Mouse (Mus musculus) adrenal gland, postnatal 14 days (tissue): ENCODE results near the gene Fap. TPM values are rescaled to one million over a fixed set of nuclear protein-coding genes. Genes with fewer than 3 reads are reported as not detected.

ENCODE experiments used
- DNase-seq: peaks from one replicate; pipeline ENCODE4 v3.0.0; 2021; ENCODE audit warnings: mixed read lengths
- total RNA-seq: library from RNA; stranded (reverse); gene quantifications from 2 replicates; pipeline ENCODE4 v1.2.3, GENCODE M21; 2021

The Fap gene
- total RNA-seq, 1 experiment from 2014 or later: 4.6 TPM

DNA sequence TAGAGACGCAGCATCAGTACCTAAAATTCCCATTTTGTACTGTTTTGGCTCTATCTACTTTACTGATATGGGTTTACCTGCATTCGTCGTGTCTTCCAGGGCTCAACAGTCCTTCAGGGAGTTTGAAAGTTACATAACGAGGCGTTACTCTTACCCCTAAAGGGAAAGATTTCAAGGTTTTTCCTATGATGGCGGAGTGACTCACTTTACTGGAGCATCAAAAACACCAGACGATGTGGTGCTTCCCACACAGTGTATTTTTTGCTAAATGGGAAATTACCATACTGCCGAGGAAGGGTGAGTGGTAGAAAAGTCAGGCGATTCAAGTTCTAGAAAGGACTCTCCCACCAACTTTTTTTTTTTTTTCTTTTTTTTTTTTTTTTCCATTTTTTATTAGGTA, 47.5 kb downstream of the Fap start:
- DNase-seq: no peak

DNA sequence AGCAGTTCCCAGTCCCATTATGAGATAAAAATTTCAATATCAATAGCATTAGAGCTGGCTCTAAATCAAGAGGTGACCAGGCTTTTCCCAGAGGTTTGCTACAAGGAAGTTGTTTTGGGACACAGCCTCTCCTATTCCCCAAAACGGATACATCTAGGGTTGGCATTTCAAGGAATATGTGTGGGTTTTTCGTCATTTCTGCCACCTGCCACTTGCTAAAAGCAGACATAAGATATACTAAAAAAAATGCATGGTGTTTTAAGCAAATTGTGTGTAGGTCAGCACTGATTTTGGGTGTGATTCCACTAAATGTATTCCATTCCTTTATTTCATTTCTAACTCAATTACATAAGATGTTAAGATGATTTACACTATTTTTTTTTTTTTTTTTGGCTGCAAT, 56.1 kb downstream of the Fap start:
- DNase-seq: no peak

DNA sequence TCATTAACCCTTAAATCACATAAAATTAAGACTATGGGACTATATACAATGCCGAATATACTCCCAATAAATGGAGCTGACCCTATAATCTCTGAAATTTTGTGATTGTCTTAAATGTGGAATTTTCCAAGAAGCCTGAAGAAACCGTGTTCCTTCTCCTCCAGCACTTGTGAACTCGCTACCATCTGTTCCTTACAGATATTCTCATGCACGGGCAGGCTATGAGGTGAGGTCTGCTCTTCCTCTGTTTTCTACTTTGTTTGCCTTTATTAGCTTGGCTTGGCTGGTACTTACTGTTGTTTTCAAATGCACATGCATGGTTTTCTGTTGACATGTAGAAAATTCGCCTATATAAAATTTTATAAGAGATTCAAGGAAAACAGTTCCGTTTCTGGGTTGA, 59.4 kb downstream of the Fap start:
- DNase-seq: no peak

- DNase-seq: no peak
These were observed 60.4 kb downstream of the Fap start for GRCm38 (mm10) chr2:62513477-62513876.

DNA sequence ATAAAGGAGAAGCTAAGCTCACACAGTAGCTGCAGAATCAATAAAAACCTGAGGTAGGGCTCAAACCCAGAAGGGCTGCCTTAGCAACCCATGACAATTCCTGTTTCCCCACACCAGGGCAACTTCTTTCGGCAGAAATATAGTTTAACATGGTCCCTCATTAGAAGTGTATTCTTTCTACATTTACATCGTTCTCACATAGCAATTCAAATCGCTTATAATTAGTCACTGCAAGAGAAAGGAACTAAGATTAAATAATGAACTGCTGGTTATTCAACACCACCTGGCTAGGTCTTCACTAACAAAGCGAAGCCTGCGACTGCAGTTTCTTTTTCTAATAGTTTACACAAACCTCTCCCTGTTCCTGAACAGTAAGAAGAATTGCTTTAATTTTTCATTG, 66.7 kb downstream of the Fap start:
- DNase-seq: no peak

GRCm38 (mm10) chr2:62506441-62506840, 67.4 kb downstream of the Fap start:
- DNase-seq: no peak

DNA sequence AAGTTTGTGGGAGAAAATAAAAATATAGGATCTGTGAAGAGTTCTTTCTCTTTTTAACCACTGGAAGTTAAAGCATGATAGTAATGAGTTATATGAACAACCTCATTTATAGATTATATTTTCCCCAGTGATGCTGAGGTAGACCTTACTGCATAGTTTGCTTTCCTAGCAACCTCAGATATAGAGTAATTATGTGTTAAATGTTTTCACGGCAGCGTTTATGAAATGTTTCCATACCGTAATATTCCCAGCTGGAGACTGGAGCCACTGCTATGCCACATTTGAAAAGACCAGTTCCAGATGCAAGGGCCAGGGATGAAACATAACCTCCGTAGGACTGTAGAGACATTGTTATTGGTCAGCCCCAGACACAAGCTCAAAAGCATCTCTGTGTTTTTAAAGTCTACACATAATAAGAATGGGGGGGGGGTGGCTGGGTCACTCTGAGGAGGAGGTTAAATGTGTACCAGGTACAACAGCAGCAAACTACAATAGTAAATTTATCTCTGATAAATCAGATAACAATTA, 69.5 kb downstream of the Fap start:
- DNase-seq: no peak

GRCm38 (mm10) chr2:62503326-62503725, 70.5 kb downstream of the Fap start:
- DNase-seq: no peak

DNA sequence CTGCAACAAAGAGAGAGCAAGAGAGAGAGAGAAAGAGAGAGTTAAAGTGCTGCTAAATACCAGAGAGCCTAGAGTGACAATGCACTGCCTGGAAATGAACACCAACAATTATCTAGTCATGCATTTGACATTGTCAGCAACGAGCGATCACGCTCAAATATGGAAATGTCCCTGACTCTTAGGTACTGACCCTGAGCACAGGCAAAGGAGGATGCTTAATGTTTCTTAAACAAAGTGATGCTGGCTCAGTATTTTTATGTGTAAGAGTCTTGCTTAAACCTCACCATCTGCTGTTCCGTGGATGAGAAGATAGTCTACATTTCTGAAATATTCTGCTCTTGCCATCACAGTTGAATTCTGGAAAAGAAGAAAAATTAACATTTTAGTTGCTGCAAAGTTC, 71.4 kb downstream of the Fap start:
- DNase-seq: no peak

DNA sequence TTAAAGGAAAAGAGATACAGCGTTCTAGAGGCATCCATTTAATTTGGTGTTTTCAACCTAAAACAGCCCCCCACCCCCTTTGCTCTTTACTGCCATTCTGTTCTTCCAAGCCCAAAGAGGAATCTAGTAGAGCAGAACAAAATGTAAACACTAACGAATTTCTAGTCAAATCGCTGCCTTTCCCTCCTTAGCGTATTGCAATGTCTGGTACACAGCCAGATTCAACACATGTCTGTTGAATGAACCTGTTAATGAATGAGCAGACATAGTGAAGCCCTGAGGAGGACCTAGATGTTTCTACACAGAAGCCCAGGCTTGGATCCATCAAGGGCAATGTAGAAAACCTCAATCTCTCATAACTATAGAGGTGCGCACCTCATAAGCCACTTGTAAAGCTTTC, 75.1 kb downstream of the Fap start:
- DNase-seq: no peak

DNA sequence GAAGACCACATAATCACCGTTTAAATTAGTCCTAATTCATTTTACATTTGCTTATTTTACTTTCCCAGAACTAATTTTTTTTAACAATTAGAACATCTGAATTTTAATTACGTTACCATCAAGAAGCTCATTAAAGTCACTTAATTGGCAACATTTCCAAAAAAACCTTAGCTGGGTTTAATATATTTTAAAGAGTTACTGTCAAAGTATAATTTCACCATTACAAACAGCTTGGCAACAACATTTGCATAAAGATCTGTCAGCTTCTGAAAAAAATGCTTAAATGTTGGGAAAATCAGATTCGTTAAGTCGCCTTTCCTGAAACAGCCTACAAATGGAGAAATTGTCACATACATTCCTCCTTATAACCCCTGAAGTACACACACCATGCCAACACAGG, 75.8 kb downstream of the Fap start:
- no peak for DNase-seq

DNA sequence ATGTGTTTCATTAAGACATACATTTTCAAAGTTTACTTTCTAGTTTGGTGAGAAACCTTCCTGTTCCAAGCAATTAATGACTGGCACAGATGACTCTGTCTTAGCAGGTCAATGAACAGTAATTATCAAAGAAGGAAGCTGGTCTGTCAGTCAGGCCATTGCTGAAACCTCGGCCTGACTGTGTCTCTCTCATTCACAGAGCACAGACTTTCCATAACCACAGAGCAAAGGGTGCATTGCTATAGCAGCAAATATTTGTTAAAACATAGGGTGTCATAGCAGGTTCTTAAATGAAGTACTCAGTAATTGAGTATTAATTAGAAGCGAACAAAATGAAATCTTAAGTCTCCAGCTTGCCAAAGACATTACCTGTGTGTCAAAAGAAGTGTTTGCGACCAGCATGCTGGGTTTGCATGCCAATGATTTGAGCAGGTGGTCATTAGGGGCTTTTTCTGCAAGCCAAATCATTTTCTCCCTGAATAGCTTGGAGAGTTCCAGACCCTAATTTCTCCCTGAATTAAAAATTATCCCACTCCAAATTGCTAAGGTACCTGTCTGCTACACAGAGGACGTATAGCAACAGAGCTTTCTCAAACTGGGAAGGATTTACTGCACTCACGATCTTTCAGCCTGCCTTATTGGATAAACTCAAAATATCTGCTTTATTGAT, 76.4 kb downstream of the Fap start:
- DNase-seq: no peak

DNA sequence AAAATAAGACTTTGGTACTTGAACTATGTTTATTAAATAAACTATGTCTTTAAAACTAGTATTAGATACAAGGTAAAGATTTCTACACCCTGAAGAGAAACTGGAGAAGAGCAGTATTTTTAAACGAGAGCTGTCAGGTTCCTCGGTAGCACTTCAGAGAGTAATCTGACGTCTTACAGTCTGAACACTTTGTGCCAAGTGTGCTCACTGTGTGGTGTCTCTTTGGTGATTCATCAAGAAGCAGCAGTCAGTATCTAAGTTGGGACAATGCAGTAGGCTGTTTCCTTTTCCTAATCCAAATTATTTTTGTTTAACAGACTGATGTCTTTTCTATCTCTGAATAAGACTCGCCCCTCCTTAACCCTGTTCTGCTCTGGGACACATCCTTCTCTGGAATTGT, 78.5 kb downstream of the Fap start:
- no peak for DNase-seq

DNA sequence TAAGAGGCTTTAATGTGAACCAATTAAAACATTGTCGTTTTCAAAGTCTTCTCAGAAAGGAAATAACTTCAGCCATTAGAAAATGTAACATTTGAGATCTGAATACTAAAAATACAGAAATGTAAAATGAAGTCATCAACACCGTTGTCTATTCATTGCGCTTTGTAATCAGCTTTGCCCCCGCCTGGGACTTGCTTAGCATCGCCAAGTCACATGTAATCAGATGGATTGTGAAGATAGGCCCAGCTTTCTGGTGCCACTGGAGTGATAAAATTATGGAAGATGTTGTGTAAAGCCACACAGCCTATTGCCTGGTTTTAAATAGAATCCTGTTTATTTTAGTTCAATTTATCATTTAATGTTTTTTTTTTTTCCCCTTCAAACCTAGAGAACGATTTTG, 84.0 kb downstream of the Fap start:
- no peak for DNase-seq

DNA sequence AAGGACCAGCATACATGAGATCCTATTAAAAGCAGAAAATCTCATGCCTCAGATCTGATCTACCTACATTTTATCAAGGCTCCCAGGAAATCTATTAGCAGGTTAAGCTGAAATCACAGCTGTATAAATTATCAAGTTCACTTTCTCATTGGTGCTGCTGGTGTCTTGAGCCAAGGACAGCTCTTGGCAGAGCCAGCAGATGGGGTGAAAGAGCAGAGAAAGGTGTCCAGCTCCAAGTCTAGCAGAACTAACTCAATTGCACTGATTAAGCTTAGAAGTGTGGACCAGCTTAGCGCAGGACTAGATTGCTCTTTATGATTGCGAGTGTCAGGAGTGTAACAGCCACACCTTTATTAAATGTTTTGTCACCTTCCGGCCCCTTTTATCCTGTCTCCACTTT, 89.0 kb downstream of the Fap start:
- DNase-seq: peak; percentile 7

DNA sequence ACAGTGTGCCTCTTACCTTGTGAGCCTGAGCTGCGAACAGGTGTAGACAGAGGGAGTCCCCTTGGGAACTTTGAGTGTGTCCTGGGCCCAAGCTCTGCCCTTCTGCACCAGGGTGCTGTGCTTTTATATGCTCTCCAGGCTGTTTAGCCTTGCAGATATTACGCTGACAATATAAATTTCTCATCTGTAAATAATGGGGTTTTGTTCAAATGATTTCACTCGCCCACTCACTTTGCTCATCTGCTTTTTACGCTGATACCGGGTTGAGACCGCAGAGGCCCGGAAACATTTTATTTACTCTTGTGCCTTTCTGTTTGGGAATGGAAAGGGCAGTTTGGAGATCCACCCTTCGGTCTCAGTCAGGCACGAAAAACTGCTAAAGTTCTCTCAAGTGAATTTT, 90.3 kb downstream of the Fap start, which contains the start of gene Gcg:
TSS of gene Gcg (minus strand) at position 101 of the 400 bp plus-strand sequence.
- no peak for DNase-seq

DNA sequence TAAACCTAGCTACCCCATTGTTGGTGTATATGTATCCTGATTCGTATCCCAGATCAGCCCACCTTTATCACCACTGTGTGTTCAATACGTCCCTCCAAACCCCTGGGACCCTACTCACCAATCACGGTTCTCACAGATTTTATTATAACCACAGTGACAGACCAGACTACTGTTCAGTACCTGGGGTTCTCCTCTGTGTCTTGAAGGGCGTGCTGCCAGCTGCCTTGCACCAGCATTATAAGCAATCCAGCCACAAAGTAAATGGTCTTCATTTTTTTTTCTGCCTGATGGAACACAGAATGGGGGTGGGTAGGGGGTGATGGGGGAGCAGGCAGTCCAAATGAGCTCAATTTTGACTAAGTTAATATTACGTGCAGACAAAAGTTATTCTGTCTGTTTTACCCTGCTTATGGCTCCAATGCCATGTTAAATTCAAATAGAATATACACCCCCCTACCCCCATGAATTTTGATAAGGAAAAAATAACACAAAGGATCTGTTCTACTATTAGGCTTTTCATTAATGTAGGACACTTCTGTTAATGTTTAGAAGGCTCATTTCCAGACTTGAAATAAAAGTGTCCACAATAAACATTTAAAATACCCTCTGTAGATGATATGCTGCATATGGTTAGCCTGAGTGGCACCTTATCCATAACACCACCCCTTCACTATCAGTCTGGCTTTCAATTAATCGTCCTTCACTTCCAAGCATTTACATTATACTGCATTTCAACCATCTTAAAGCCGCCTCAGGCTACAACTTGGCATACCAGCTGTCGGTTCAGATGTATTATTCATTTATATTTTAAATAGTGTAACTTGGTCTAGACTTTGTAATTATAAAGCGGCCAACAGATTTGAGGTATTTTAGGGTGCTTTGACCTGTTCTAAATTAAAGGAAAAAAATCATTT, 93.3 kb downstream of the Fap start:
- DNase-seq: no peak

DNA sequence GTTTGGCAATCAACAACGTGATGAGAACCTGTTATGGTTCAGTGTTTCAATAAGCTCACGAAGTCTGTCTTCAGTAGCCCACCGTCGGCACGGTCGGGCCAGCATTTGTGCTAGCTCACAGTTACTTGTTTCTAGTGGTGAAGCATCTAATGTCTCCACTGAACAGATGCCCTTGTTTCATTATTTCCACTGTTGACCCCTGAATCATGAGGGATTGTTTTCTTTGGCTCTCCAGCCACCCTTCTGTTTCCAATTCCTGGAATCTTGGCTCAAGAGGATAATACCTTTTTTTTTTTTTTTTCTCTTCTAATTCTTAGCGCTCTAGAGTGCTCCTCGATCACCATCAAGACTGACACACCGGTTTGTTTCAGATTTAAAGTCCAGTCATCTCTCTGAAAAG, 104.3 kb downstream of the Fap start:
- DNase-seq: no peak

DNA sequence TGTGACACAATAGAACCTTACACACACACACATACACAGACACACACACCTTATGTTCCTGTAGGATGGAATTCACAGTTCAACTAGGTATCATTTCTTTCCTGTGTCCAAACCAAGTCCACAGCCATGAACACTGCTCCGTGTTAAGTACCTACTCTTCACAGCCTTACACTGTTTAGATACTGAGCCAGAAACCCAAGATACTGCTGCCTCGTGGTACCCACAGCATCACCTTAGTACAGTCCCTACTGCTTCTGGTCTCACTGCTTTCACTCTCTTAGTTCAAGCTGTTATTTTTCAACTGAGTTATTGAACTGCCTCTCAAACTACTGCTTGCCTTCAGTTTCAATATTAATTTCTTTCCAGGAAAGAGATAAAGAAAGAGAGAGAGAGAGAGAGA, 110.6 kb downstream of the Fap start:
- DNase-seq: no peak

GRCm38 (mm10) chr2:62462174-62462573, 111.7 kb downstream of the Fap start:
- DNase-seq: no peak

GRCm38 (mm10) chr2:62460815-62461450, 112.9 kb downstream of the Fap start:
- no peak for DNase-seq

DNA sequence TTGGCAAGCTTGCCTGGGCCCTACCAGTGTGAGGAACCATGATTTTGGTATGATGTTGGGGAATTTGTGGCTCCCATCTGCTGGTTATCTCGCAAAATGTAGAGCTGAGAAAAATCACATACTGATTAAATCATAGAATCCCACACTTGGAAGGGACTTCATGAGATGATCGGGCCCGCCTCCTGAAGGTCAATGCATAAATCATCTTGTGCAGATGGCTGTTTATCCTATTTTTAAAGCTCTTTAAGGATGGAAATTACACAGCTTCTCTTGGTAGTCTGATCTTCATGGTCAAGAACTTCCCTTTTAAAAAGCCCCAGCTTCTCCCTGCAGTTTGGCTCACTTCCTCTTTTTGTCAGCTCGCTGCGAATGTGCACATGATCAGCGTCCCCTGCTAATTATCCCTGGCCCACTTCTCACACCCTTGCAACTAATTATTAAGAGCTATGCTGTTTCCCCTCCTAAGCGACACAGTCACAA, 113.6 kb downstream of the Fap start:
- peak; percentile 9 for DNase-seq
